Mouse (Mus musculus): ENCODE measurements around the gene Pipox.

Gene Pipox

GRCm38 (mm10) chr11:77908468-77908867, 14.6 kb upstream of the Pipox start:
- DNase-seq: no peak

- DNase-seq: peak; percentile 79 to 82
Observed at GRCm38 (mm10) chr11:77906747-77907174, 12.9 kb upstream of the Pipox start.

- peak; percentile 78 to 89 for DNase-seq
Observed at GRCm38 (mm10) chr11:77906097-77906687, 12.3 kb upstream of the Pipox start.

- no peak for DNase-seq
Observed at GRCm38 (mm10) chr11:77904707-77905106, 10.8 kb upstream of the Pipox start.

GRCm38 (mm10) chr11:77903761-77904160, 9.9 kb upstream of the Pipox start:
- peak; percentile 41 to 44 for DNase-seq

- DNase-seq: no peak
Observed at GRCm38 (mm10) chr11:77901775-77902355, 8.0 kb upstream of the Pipox start.

- no peak for DNase-seq
Observed at GRCm38 (mm10) chr11:77901366-77901765, 7.5 kb upstream of the Pipox start.

GRCm38 (mm10) chr11:77900696-77901095, 6.8 kb upstream of the Pipox start:
- no peak for DNase-seq

- no peak for DNase-seq
Observed at GRCm38 (mm10) chr11:77900187-77900586, 6.3 kb upstream of the Pipox start.

GRCm38 (mm10) chr11:77896820-77897805, 3.2 kb upstream of the Pipox start:
- peak; percentile 63 to 74 for DNase-seq

- no peak for DNase-seq
Observed at GRCm38 (mm10) chr11:77896480-77896819, 2.6 kb upstream of the Pipox start.

- peak in 1 of 2 experiments; percentile 59 for DNase-seq
Observed at GRCm38 (mm10) chr11:77896011-77896410, 2.1 kb upstream of the Pipox start.

- no peak for DNase-seq
Observed at GRCm38 (mm10) chr11:77894967-77895366, 1.1 kb upstream of the Pipox start.

GRCm38 (mm10) chr11:77893283-77893682, 613 bp downstream of the Pipox start:
- no peak for DNase-seq

GRCm38 (mm10) chr11:77892883-77893282, 1.0 kb downstream of the Pipox start:
- DNase-seq: no peak

GRCm38 (mm10) chr11:77890648-77891258, 3.1 kb downstream of the Pipox start:
- DNase-seq: no peak

GRCm38 (mm10) chr11:77889484-77889883, 4.4 kb downstream of the Pipox start:
- no peak for DNase-seq

- no peak for DNase-seq
Observed at GRCm38 (mm10) chr11:77888846-77889245, 5.0 kb downstream of the Pipox start.

GRCm38 (mm10) chr11:77887373-77887960, 6.4 kb downstream of the Pipox start:
- DNase-seq: no peak

GRCm38 (mm10) chr11:77885246-77885575, 8.7 kb downstream of the Pipox start:
- no peak for DNase-seq

GRCm38 (mm10) chr11:77884524-77885245, 9.2 kb downstream of the Pipox start:
- no peak for DNase-seq

- DNase-seq: no peak
Observed at GRCm38 (mm10) chr11:77876760-77877148, 17.1 kb downstream of the Pipox start.

Data from cerebellum, postnatal 25 days (tissue).